Mouse (Mus musculus) testis, adult 2 months (tissue): ENCODE measurements around the gene Ryk. TPM values are rescaled to one million over a fixed set of nuclear protein-coding genes. Genes with fewer than 3 reads are reported as not detected.

Experiments used
- H3K27ac ChIP-seq: fragments of 200-500 bp; 2 replicates; pipeline ENCODE4 v1.5.1; 2012; ENCODE audit warnings: low read depth, low read length; ENCODE audit not compliant: control insufficient read depth, insufficient read depth
- H3K27me3 ChIP-seq: fragments of 200-500 bp; 2 replicates; pipeline ENCODE4 v1.6.1; 2012; ENCODE audit warnings: mild to moderate bottlenecking, low read length, moderate library complexity; ENCODE audit not compliant: control insufficient read depth, insufficient read depth
- H3K36me3 ChIP-seq: fragments of 200-500 bp; 2 replicates; pipeline ENCODE4 v1.6.1; 2012; ENCODE audit warnings: mild to moderate bottlenecking, low read length; ENCODE audit not compliant: control insufficient read depth, insufficient read depth
- H3K4me1 ChIP-seq: fragments of 200-500 bp; 2 replicates; pipeline ENCODE4 v1.6.1; 2012; ENCODE audit warnings: low read length; ENCODE audit not compliant: control insufficient read depth, insufficient read depth
- H3K4me3 ChIP-seq: fragments of 200-500 bp; 2 replicates; pipeline ENCODE4 v1.5.1; 2012; ENCODE audit warnings: low read depth, mild to moderate bottlenecking, low read length, moderate library complexity, mixed read lengths; ENCODE audit not compliant: control insufficient read depth
- CTCF ChIP-seq: fragments of 200-500 bp; IDR thresholded peaks from 2 replicates; pipeline ENCODE4 v1.5.1; 2012; ENCODE audit warnings: low read depth, mild to moderate bottlenecking, inconsistent platforms, low read length, moderate library complexity; ENCODE audit not compliant: control insufficient read depth, insufficient read depth, insufficient replicate concordance
- POLR2A ChIP-seq: fragments of 200-500 bp; IDR thresholded peaks from 2 replicates; pipeline ENCODE4 v1.6.1; 2012; ENCODE audit warnings: low read depth, mild to moderate bottlenecking, inconsistent platforms, low read length, moderate library complexity; ENCODE audit not compliant: control insufficient read depth
- polyA plus RNA-seq: library from polyadenylated mRNA; depleted of rRNA; stranded (reverse); fragments of >200 nt; gene quantifications from 2 replicates; pipeline ENCODE4 v1.2.3, GENCODE M21; 2012; rRNA removed

Ryk gene
- polyA plus RNA-seq, 1 experiment, result 8.2 TPM

DNA sequence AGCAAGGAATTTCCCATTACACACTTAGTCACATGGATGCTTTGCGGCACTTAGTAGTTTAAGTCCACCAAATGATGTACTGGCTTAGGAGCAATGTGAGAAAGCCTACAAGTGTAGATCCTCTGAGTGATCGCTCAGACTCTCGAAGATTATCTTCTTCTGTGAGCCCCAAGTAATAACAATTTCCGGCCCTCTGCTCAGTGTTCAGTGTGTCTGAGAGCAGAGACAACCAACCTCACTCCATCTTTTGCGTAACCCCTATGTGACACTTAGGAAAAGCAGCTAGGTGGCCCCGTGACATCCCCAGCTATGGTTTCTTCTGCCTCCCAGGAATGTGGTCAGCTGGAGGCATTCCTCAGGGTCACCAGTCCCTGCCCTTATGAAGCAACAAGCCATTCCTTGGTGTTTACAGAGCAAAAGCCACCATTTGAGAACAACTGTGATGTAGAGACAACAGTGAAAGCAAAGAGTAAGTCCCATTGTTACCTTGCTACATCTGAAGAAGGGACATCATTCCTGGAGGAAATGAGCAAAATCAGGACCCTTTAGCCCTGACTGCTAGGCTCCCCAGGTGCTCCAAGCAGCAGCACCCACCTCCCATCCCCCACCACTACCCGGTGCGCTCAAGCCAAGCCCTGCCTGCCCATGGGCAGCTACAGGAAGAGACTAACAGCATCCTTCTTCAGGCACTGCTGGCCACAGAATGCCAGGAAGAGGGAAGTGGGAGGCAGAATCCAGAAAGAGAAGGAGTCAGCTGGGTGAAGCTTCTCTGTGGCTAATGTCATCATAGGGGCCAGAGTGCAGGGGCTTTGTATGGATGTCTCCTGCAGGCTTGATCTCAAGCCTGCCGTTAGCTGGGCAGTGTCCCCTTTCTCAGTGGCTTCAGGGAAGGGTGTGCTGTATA is 116.6 kb downstream of the Ryk start:
- H3K4me1 ChIP-seq, result no peaks in the 10 kb centered on the region
- no peak overlapping the region for H3K27ac ChIP-seq
- TF ChIP-seq CTCF, result no peak
- no peak for TF ChIP-seq POLR2A
- H3K4me3 ChIP-seq, result no peak overlapping the region
- no peaks in the 10 kb centered on the region for H3K27me3 ChIP-seq
- H3K36me3 ChIP-seq, result no peaks in the 10 kb centered on the region

DNA sequence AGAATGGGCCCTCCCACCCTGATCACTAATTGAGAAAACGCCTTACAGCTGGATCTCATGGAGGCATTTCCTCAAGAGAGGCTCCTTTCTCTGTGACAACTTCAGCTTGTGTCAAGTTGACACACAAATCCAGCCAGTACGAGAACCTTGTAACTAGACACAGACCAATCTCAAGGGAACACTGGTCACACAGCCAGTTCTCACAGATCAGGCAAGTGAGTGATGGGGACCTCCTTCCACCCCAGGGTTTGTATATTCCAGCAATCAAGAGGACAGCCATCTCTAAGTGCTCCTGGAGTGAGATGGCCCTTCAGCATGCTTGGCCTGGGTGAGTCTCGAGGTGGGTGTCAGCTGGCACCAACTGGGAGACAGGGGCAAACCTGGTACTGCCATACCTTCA is 121.1 kb downstream of the Ryk start:
- no peak overlapping the region for H3K27ac ChIP-seq
- no peaks in the 10 kb centered on the region for H3K36me3 ChIP-seq
- no peak overlapping the region for H3K4me3 ChIP-seq
- no peak for TF ChIP-seq POLR2A
- TF ChIP-seq CTCF, result no peak
- no peaks in the 10 kb centered on the region; the same call in 1 of the 2 replicates for H3K4me1 ChIP-seq
- H3K27me3 ChIP-seq, result no peaks in the 10 kb centered on the region

Other genes starting within 250 kb of the Ryk start
- 118 and 127 TPM in 2 replicates for gene Anapc13, start 208.6 kb upstream of the Ryk start, polyA plus RNA-seq
- 182 and 187 TPM in 2 replicates for gene Cep63, start 208.4 kb upstream of the Ryk start, polyA plus RNA-seq
- 2.6 TPM in 2 replicates for gene Amotl2, start 118.2 kb upstream of the Ryk start, polyA plus RNA-seq
- 2.4 and 6.7 TPM in 2 replicates for gene Slco2a1, start 153.8 kb downstream of the Ryk start, polyA plus RNA-seq